Comparison of ENCODE assay signal across 11 mouse cellular contexts in genomic region chr10:67192366-67192765, GRCm38 (mm10).
DNase-seq lines count a peak whose midpoint lies in the region; ATAC-seq and TF ChIP-seq lines count a peak whose summit lies in the region.
"Had no signal": no experiment of that assay in that cellular context is flagged by ENCODE, and none has a peak within 500 bp of the region (broad histone marks: within the 10 kb centered on the region; RNA-seq: fewer than 3 reads in every experiment).

No protein-coding gene starts in this region.

- H3K4me2 ChIP-seq in hindbrain, postnatal 0 days (ENCODE audit: low read depth, low read length), result no peak overlapping the region
- no peak overlapping the region for H3K4me2 ChIP-seq in hindbrain, embryonic 12.5 days (replicated peaks)
- H3K4me2 ChIP-seq in neural tube, embryonic 15.5 days, result no peak overlapping the region
- H3K4me2 ChIP-seq: embryonic facial prominence, embryonic 12.5 days; limb, embryonic 12.5 days had no signal

- H3K9ac ChIP-seq in hindbrain, postnatal 0 days (replicated peaks; ENCODE audit: low read length), result no peak overlapping the region
- no peak overlapping the region for H3K9ac ChIP-seq in hindbrain, embryonic 12.5 days
- H3K9ac ChIP-seq in neural tube, embryonic 15.5 days (replicated peaks), result no peak overlapping the region
- H3K9ac ChIP-seq: embryonic facial prominence, embryonic 12.5 days; limb, embryonic 12.5 days had no signal

- peak; percentile 56 for TF ChIP-seq CTCF in hindbrain, postnatal 0 days (IDR thresholded peaks at IDR 0.05; ENCODE audit: low read depth)
- peak; percentile 41; the same call in 1 of the 2 replicates for TF ChIP-seq CTCF in testis, adult 2 months (IDR thresholded peaks at IDR 0.05; ENCODE audit: control insufficient read depth, insufficient read depth, insufficient replicate concordance, low read depth, low read length)
- TF ChIP-seq CTCF in embryonic fibroblast, embryonic 13.5 days (IDR thresholded peaks at IDR 0.05; ENCODE audit: borderline replicate concordance, insufficient read depth, low read length), result peak; percentile 4; the same call in 1 of the 2 replicates

- H3K4me3 ChIP-seq in hindbrain, postnatal 0 days (ENCODE audit: low read length), result no peak overlapping the region
- H3K4me3 ChIP-seq in hindbrain, embryonic 12.5 days, result no peak overlapping the region
- H3K4me3 ChIP-seq in testis, adult 2 months (ENCODE audit: control insufficient read depth, low read depth, low read length), result no peak overlapping the region
- H3K4me3 ChIP-seq in embryonic fibroblast, embryonic 13.5 days (ENCODE audit: insufficient read depth, low read length), result no peak overlapping the region
- H3K4me3 ChIP-seq in neural tube, embryonic 15.5 days (replicated peaks), result no peak overlapping the region
- H3K4me3 ChIP-seq: embryonic facial prominence, embryonic 12.5 days; limb, embryonic 12.5 days had no signal

- ATAC-seq in hindbrain, postnatal 0 days, result no peak
- no peak for ATAC-seq in hindbrain, embryonic 12.5 days (ENCODE audit: low FRiP score)
- ATAC-seq in neural tube, embryonic 15.5 days (ENCODE audit: low FRiP score), result no peak

- no peak overlapping the region for H3K27ac ChIP-seq in hindbrain, postnatal 0 days
- no peak overlapping the region for H3K27ac ChIP-seq in hindbrain, embryonic 12.5 days
- no peak overlapping the region for H3K27ac ChIP-seq in testis, adult 2 months (ENCODE audit: control insufficient read depth, insufficient read depth, low read depth, low read length)
- no peak overlapping the region for H3K27ac ChIP-seq in embryonic fibroblast, embryonic 13.5 days (ENCODE audit: insufficient read depth, low read length)
- H3K27ac ChIP-seq in neural tube, embryonic 15.5 days (replicated peaks), result no peak overlapping the region
- H3K27ac ChIP-seq: embryonic facial prominence, embryonic 12.5 days; limb, embryonic 12.5 days had no signal

- H3K4me1 ChIP-seq in hindbrain, postnatal 0 days (ENCODE audit: insufficient read depth, low read length), result peaks cover 11% of the 10 kb centered on the region
- peaks cover 12% of the 10 kb centered on the region for H3K4me1 ChIP-seq in hindbrain, embryonic 12.5 days
- H3K4me1 ChIP-seq in testis, adult 2 months (ENCODE audit: control insufficient read depth, insufficient read depth, low read length), result no peaks in the 10 kb centered on the region
- H3K4me1 ChIP-seq in embryonic fibroblast, embryonic 13.5 days (ENCODE audit: control insufficient read depth, insufficient read depth, low read length), result peaks cover 3% of the 10 kb centered on the region
- H3K4me1 ChIP-seq in neural tube, embryonic 15.5 days, result peaks cover 7% of the 10 kb centered on the region

- no peaks in the 10 kb centered on the region for H3K36me3 ChIP-seq in hindbrain, postnatal 0 days (ENCODE audit: insufficient read depth, low read length)
- H3K36me3 ChIP-seq in hindbrain, embryonic 12.5 days, result peaks cover 8% of the 10 kb centered on the region; the same call in 1 of the 2 replicates
- H3K36me3 ChIP-seq in testis, adult 2 months (ENCODE audit: control insufficient read depth, insufficient read depth, low read length), result no peaks in the 10 kb centered on the region
- H3K36me3 ChIP-seq in neural tube, embryonic 15.5 days, result no peaks in the 10 kb centered on the region

- H3K9me3 ChIP-seq in hindbrain, postnatal 0 days (ENCODE audit: low read length), result no peaks in the 10 kb centered on the region
- no peaks in the 10 kb centered on the region for H3K9me3 ChIP-seq in hindbrain, embryonic 12.5 days (replicated peaks)
- H3K9me3 ChIP-seq in neural tube, embryonic 15.5 days (replicated peaks), result no peaks in the 10 kb centered on the region
- H3K9me3 ChIP-seq: embryonic facial prominence, embryonic 12.5 days; limb, embryonic 12.5 days had no signal

- no peak for DNase-seq in hindbrain, postnatal 0 days (ENCODE audit: low spot score)
- no peak for DNase-seq in testis, postnatal 10 days (ENCODE audit: low spot score)
- DNase-seq in frontal cortex, postnatal 10 days (ENCODE audit: low spot score in 2 of 2), result no peak
- DNase-seq in urinary bladder, postnatal 4 days (ENCODE audit: low spot score in 2 of 2), result no peak
- DNase-seq: kidney, adult 11 months had no signal

- TF ChIP-seq POLR2A in testis, adult 2 months (IDR thresholded peaks at IDR 0.05; ENCODE audit: control insufficient read depth, low read depth, low read length), result no peak
- TF ChIP-seq POLR2A in embryonic fibroblast, embryonic 13.5 days (IDR thresholded peaks at IDR 0.05; ENCODE audit: low read depth, low read length), result no peak

- WGBS in hindbrain, postnatal 0 days, result 89% methylated on average over 3 of the region's 3 CpGs
- 100% methylated on average over 3 of the region's 3 CpGs for WGBS in hindbrain, embryonic 12.5 days
- 93% methylated on average over 3 of the region's 3 CpGs for WGBS in neural tube, embryonic 15.5 days

- H3K27me3 ChIP-seq in hindbrain, postnatal 0 days (ENCODE audit: insufficient read depth, low read length), result no peaks in the 10 kb centered on the region
- H3K27me3 ChIP-seq in hindbrain, embryonic 12.5 days, result no peaks in the 10 kb centered on the region
- H3K27me3 ChIP-seq in testis, adult 2 months (ENCODE audit: control insufficient read depth, insufficient read depth, low read length), result no peaks in the 10 kb centered on the region
- no peaks in the 10 kb centered on the region for H3K27me3 ChIP-seq in neural tube, embryonic 15.5 days (replicated peaks)
- H3K27me3 ChIP-seq: embryonic facial prominence, embryonic 12.5 days; limb, embryonic 12.5 days had no signal

Comparison
In these comparisons a context has a peak if more than half of its experiments do, and no peak if none do; other contexts are left out.
1. CTCF ChIP-seq: peak in every context shown above with its lines; median percentile 56 in hindbrain, postnatal 0 days; 41 in testis, adult 2 months; 4 in embryonic fibroblast, embryonic 13.5 days.